8 mouse cellular contexts compared by ENCODE assay signal in genomic region chr4:155178274-155178673, GRCm38 (mm10). TPM values are rescaled to one million over a fixed set of nuclear protein-coding genes. Genes with fewer than 3 reads are reported as not detected.
DNase-seq lines count a peak whose midpoint lies in the region; ATAC-seq and TF ChIP-seq lines count a peak whose summit lies in the region.

No protein-coding gene starts in this region.

- no peak overlapping the region for H3K4me3 ChIP-seq in forebrain, embryonic 15.5 days
- no peak overlapping the region for H3K4me3 ChIP-seq in hindbrain, embryonic 12.5 days
- peak overlapping the region; percentile 22 for H3K4me3 ChIP-seq in limb, embryonic 10.5 days
- no peak overlapping the region for H3K4me3 ChIP-seq in spleen, adult 2 months (ENCODE audit: extremely low read depth, insufficient read depth, insufficient read length)

- TF ChIP-seq POLR2A in spleen, adult 2 months (IDR thresholded peaks at IDR 0.05; ENCODE audit: low read depth, low read length), result no peak

- no peaks in the 10 kb centered on the region for H3K27me3 ChIP-seq in forebrain, embryonic 15.5 days
- no peaks in the 10 kb centered on the region for H3K27me3 ChIP-seq in hindbrain, embryonic 12.5 days
- no peaks in the 10 kb centered on the region for H3K27me3 ChIP-seq in limb, embryonic 10.5 days (ENCODE audit: low read depth, poor library complexity, severe bottlenecking)
- H3K27me3 ChIP-seq in spleen, adult 2 months (ENCODE audit: control insufficient read depth, insufficient read depth, low read length), result no peaks in the 10 kb centered on the region

- no peaks in the 10 kb centered on the region for H3K36me3 ChIP-seq in forebrain, embryonic 15.5 days
- no peaks in the 10 kb centered on the region for H3K36me3 ChIP-seq in hindbrain, embryonic 12.5 days
- no peaks in the 10 kb centered on the region for H3K36me3 ChIP-seq in limb, embryonic 10.5 days
- H3K36me3 ChIP-seq in spleen, adult 2 months (ENCODE audit: control insufficient read depth, insufficient read depth, low read length), result no peaks in the 10 kb centered on the region

- H3K27ac ChIP-seq in forebrain, embryonic 15.5 days (replicated peaks), result peak overlapping the region; percentile 64
- peak overlapping the region; percentile 81 for H3K27ac ChIP-seq in hindbrain, embryonic 12.5 days
- peak overlapping the region; percentile 74 for H3K27ac ChIP-seq in limb, embryonic 10.5 days
- H3K27ac ChIP-seq in spleen, adult 2 months (ENCODE audit: insufficient read depth, low read length), result peak overlapping the region; percentile 65

- H3K4me1 ChIP-seq in forebrain, embryonic 15.5 days, result peaks cover 57% of the 10 kb centered on the region
- H3K4me1 ChIP-seq in hindbrain, embryonic 12.5 days, result peaks cover 70% of the 10 kb centered on the region
- peaks cover 83% of the 10 kb centered on the region for H3K4me1 ChIP-seq in limb, embryonic 10.5 days
- peaks cover 35% of the 10 kb centered on the region for H3K4me1 ChIP-seq in spleen, adult 2 months (ENCODE audit: control insufficient read depth, insufficient read depth, insufficient read length)

- H3K9ac ChIP-seq in forebrain, embryonic 15.5 days (replicated peaks), result 0 out of 2 replicates have a peak overlapping the region, but pooled peaks have one; percentile 17
- H3K9ac ChIP-seq in hindbrain, embryonic 12.5 days, result peak overlapping the region; percentile 29; the same call in 1 of the 2 replicates

- DNase-seq in CD4-positive, CD25-positive, alpha-beta regulatory T cell, adult 2 months (ENCODE audit: low read depth, low spot score), result peak; percentile 88
- DNase-seq in T-cell, adult 2 months (ENCODE audit: low spot score), result peak; percentile 87
- peak; percentile 61 for DNase-seq in limb, embryonic 10.5 days (ENCODE audit: low spot score)
- DNase-seq in spleen, adult 2 months (ENCODE audit: low read depth in 1 of 2, low spot score in 2 of 2), result peak; percentile 56 to 81
- DNase-seq in cerebellum, postnatal 14 days, result no peak

- H3K9me3 ChIP-seq in forebrain, embryonic 15.5 days, result no peaks in the 10 kb centered on the region
- no peaks in the 10 kb centered on the region for H3K9me3 ChIP-seq in hindbrain, embryonic 12.5 days (replicated peaks)
- H3K9me3 ChIP-seq in limb, embryonic 10.5 days (replicated peaks), result no peaks in the 10 kb centered on the region

- peak overlapping the region; percentile 10 for H3K4me2 ChIP-seq in forebrain, embryonic 15.5 days (replicated peaks)
- peak overlapping the region; percentile 34 for H3K4me2 ChIP-seq in hindbrain, embryonic 12.5 days (replicated peaks)

- WGBS in forebrain, embryonic 15.5 days, result 2% methylated on average over 6 of the region's 6 CpGs
- WGBS in hindbrain, embryonic 12.5 days, result 12% methylated on average over 6 of the region's 6 CpGs
- WGBS in limb, embryonic 10.5 days, result 26% methylated on average over 6 of the region's 6 CpGs
- WGBS in spleen, adult 2 months, result 3% methylated on average over 6 of the region's 6 CpGs

- ATAC-seq in forebrain, embryonic 15.5 days (replicated peaks), result peak; percentile 65
- ATAC-seq in hindbrain, embryonic 12.5 days (ENCODE audit: low FRiP score), result peak; percentile 60; the same call in 1 of the 2 replicates
- peak; percentile 58 for ATAC-seq in megakaryocyte-erythroid progenitor cell, adult 5-6 weeks (replicated peaks; ENCODE audit: low FRiP score, low TSS enrichment, poor library complexity, severe bottlenecking)

- no peak for TF ChIP-seq CTCF in spleen, adult 2 months (IDR thresholded peaks at IDR 0.05; ENCODE audit: extremely low read depth, insufficient read depth, insufficient read length, insufficient replicate concordance)

RNA-seq across cellular contexts. Expression of gene Ski, which starts 44.1 kb away (rescaled TPM):
- 14.3 TPM in 2 replicates for polyA plus RNA-seq in forebrain, embryonic 15.5 days (2015; fragmentation: Nextera tagmentation; extraction: Ambion mirVana)
- 12.6 and 13.5 TPM in 2 replicates for polyA plus RNA-seq in hindbrain, embryonic 12.5 days (2016; fragmentation: Nextera tagmentation; extraction: Ambion mirVana)
- 9.6 and 10.6 TPM in 2 replicates for polyA plus RNA-seq in limb, embryonic 10.5 days (2016; fragmentation: Nextera tagmentation; extraction: Ambion mirVana)
- 16.3 and 16.4 TPM in 2 replicates for total RNA-seq in megakaryocyte-erythroid progenitor cell, adult 5-6 weeks (2014; fragmentation: Nextera tagmentation)
- total RNA-seq in megakaryocyte-erythroid progenitor cell, adult 5-6 weeks (2017), result 6.7 and 7.7 TPM in 2 replicates
- 32.2 and 40.6 TPM in 2 replicates for polyA plus RNA-seq in spleen, adult 2 months (2012; rRNA removed)

Comparison
In these comparisons a context has a peak if more than half of its experiments do, and no peak if none do; other contexts are left out.
1. DNase-seq: peak in CD4-positive, CD25-positive, alpha-beta regulatory T cell, adult 2 months (single experiment), T-cell, adult 2 months (single experiment), limb, embryonic 10.5 days (single experiment) and spleen, adult 2 months (2 of 2); none in cerebellum, postnatal 14 days (0 of 2).
2. Peak in every context shown above with its lines, with median percentiles within 50 percentile points of each other: ATAC-seq and H3K27ac ChIP-seq.